Mouse (Mus musculus): Measurements from ENCODE around the gene Gjd3. TPM values are rescaled to one million over a fixed set of nuclear protein-coding genes. Genes with fewer than 3 reads are reported as not detected.

The Gjd3 gene
- polyA plus RNA-seq, 1 experiment from 2014 or later = not detected

- DNase-seq (no peak), ATAC-seq (ENCODE audit: insufficient read depth) (no peak)
- no peak for TF ChIP-seq CTCF (IDR thresholded peaks at IDR 0.05; ENCODE audit: low read depth)
- Histone ChIP-seq H3K27me3 (ENCODE audit: insufficient read depth, low read length) (peaks cover 22% of the 10 kb centered on the region), H3K27ac (ENCODE audit: low read depth) (no peak overlapping the region), H3K4me2 (peak overlapping the region; percentile 99), H3K9ac (peak overlapping the region; percentile 48), H3K4me3 (ENCODE audit: low read depth, low read length) (peak overlapping the region; percentile 57), H3K4me1 (ENCODE audit: insufficient read depth) (no peaks in the 10 kb centered on the region), H3K9me3 (ENCODE audit: low read depth, low read length) (no peaks in the 10 kb centered on the region), H3K36me3 (ENCODE audit: insufficient read depth) (no peaks in the 10 kb centered on the region)
- WGBS = 32% methylated on average over 20 of the region's 20 CpGs
Observed at GRCm38 (mm10) chr11:98981289-98981996, 1.4 kb downstream of the Gjd3 start.

- ATAC-seq (ENCODE audit: insufficient read depth) = no peak
Observed at GRCm38 (mm10) chr11:98979356-98979755, 3.5 kb downstream of the Gjd3 start.

DNA sequence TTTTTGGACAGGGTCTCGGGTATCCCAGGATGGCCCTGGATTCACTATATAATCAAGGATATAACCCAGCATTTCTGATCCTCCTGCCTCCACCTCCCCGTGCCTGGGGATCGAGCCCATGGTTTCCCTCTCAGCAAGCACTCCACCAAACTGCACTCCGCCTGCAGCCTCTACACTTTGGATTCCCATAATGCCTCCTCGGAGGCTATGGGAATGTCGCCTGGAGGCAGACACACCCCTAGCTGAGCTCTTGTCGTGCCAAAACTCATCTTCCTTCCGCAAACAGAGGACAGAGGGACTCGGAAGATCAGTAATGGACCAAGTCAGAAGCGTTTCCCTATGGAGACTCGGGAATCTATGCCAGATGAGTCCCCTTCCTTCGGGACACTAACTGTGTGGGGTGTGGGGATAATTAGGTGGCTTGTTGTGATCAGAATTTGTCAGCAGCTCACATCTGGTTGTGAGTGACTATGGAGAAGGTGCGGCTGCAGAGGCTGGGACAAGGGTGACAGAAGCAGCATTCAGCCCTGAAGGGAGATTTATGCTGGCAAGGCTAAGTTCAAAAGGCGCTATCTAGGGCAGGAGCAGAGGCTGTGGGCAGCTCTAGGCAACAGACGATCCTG is 4.2 kb downstream of the Gjd3 start:
- Histone ChIP-seq H3K36me3 (ENCODE audit: insufficient read depth) (peaks cover 17% of the 10 kb centered on the region), H3K4me1 (ENCODE audit: insufficient read depth) (no peaks in the 10 kb centered on the region), H3K4me3 (ENCODE audit: low read depth, low read length) (no peak overlapping the region), H3K27me3 (ENCODE audit: insufficient read depth, low read length) (peaks cover 22% of the 10 kb centered on the region), H3K4me2 (0 out of 2 replicates have a peak overlapping the region, but pooled peaks have one; percentile 4), H3K9me3 (ENCODE audit: low read depth, low read length) (no peaks in the 10 kb centered on the region; the same call in 1 of the 2 replicates), H3K27ac (ENCODE audit: low read depth) (no peak overlapping the region), H3K9ac (no peak overlapping the region)
- DNase-seq (peak; percentile 76), ATAC-seq (ENCODE audit: insufficient read depth) (peak; percentile 19; the same call in 1 of the 2 replicates)
- no peak for TF ChIP-seq CTCF (IDR thresholded peaks at IDR 0.05; ENCODE audit: low read depth)
- 37% methylated on average over 15 of the region's 15 CpGs for WGBS

More at GRCm38 (mm10) chr11:98979356-98979755, 3.5 kb downstream of the Gjd3 start:
- no peak for TF ChIP-seq CTCF (IDR thresholded peaks at IDR 0.05; ENCODE audit: low read depth)
- H3K4me3 ChIP-seq (ENCODE audit: low read depth, low read length) = no peak overlapping the region
- H3K36me3 ChIP-seq (ENCODE audit: insufficient read depth) = peaks cover 10% of the 10 kb centered on the region
- H3K27me3 ChIP-seq (ENCODE audit: insufficient read depth, low read length) = peaks cover 22% of the 10 kb centered on the region
- no peak overlapping the region for H3K9ac ChIP-seq
- no peak overlapping the region for H3K27ac ChIP-seq (ENCODE audit: low read depth)
- WGBS = 64% methylated on average over 4 of the region's 5 CpGs
- no peaks in the 10 kb centered on the region; the same call in 1 of the 2 replicates for H3K9me3 ChIP-seq (ENCODE audit: low read depth, low read length)
- no peak overlapping the region for H3K4me2 ChIP-seq
- H3K4me1 ChIP-seq (ENCODE audit: insufficient read depth) = no peaks in the 10 kb centered on the region
- no peak for DNase-seq

DNA sequence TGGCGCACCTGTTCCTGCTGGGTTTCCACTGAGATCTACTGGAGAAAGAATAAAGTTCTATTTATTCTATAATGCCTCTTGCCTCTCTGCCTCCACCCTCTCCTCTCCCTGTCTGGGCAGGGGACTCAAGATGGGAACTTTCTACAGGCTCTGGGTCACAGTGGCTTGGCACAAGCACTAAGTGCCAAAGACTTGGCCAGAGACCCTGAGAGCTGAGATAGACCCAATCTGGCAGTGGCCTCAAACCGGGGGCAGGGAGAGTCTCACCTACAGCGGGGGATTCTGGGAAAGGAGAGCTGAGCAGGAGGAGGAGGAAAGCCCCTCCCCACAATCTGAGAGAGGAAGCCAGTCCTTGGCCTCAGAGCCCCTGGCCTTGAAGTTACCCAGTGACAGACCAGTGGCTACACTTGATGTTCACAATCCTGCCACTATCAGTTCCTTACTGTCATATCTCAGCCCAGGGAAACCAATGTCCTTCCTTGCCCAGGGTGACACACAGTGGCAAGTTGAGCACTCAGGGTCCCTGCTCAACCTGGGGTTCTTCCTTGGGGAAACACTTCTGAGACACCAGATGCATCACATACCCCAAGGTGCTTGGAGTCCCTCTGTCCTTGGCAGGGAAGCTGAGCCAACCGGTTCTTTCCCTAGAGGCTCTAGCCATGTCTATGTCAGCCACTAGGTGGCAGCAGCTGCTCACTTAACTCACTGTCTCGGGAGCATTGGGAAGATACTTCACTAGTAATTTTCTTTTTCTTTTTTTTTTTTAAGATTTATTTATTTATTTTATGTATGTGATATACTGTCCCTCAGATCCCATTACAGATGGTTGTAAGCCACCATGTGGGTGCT is 7.7 kb downstream of the Gjd3 start:
- H3K27ac ChIP-seq (ENCODE audit: low read depth) = no peak overlapping the region
- no peak overlapping the region for H3K9ac ChIP-seq
- peak; percentile 84 for TF ChIP-seq CTCF (IDR thresholded peaks at IDR 0.05; ENCODE audit: low read depth)
- 46% methylated on average over 5 of the region's 5 CpGs for WGBS
- H3K4me1 ChIP-seq (ENCODE audit: insufficient read depth) = peaks cover 6% of the 10 kb centered on the region; the same call in 1 of the 2 replicates
- ATAC-seq (ENCODE audit: insufficient read depth) (no peak), DNase-seq (peak; percentile 92)
- peaks cover 52% of the 10 kb centered on the region for H3K36me3 ChIP-seq (ENCODE audit: insufficient read depth)
- no peaks in the 10 kb centered on the region; the same call in 1 of the 2 replicates for H3K9me3 ChIP-seq (ENCODE audit: low read depth, low read length)
- H3K4me3 ChIP-seq (ENCODE audit: low read depth, low read length) = no peak overlapping the region
- H3K27me3 ChIP-seq (ENCODE audit: insufficient read depth, low read length) = no peaks in the 10 kb centered on the region
- no peak overlapping the region for H3K4me2 ChIP-seq

DNA sequence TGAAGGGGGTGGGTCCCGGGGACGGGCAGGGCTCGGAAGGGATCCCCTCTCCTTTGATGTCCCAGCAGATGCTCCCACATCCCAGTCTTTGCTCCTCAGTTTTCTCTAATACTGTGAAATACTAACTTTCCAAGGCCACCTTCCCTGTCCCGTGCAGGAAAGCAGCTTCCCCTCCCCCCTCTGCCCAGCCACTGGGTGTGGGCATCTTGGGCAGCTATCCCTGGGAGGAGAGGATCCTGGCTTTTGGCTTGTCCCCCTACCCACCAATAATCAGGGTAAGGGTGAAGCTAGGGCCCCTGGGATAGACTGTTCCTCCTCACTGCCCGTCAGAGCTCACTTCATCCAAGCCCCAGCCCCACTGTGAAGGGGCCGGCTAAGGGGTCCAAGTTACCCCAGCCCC is 8.6 kb downstream of the Gjd3 start:
- Histone ChIP-seq H3K4me2 (no peak overlapping the region), H3K9ac (no peak overlapping the region), H3K27ac (ENCODE audit: low read depth) (no peak overlapping the region), H3K9me3 (ENCODE audit: low read depth, low read length) (no peaks in the 10 kb centered on the region; the same call in 1 of the 2 replicates), H3K27me3 (ENCODE audit: insufficient read depth, low read length) (no peaks in the 10 kb centered on the region), H3K4me3 (ENCODE audit: low read depth, low read length) (no peak overlapping the region), H3K36me3 (ENCODE audit: insufficient read depth) (peaks cover 61% of the 10 kb centered on the region), H3K4me1 (ENCODE audit: insufficient read depth) (peaks cover 14% of the 10 kb centered on the region)
- no peak for TF ChIP-seq CTCF (IDR thresholded peaks at IDR 0.05; ENCODE audit: low read depth)
- DNase-seq = no peak
- 81% methylated on average over 6 of the region's 6 CpGs for WGBS
- no peak for ATAC-seq (ENCODE audit: insufficient read depth)

DNA sequence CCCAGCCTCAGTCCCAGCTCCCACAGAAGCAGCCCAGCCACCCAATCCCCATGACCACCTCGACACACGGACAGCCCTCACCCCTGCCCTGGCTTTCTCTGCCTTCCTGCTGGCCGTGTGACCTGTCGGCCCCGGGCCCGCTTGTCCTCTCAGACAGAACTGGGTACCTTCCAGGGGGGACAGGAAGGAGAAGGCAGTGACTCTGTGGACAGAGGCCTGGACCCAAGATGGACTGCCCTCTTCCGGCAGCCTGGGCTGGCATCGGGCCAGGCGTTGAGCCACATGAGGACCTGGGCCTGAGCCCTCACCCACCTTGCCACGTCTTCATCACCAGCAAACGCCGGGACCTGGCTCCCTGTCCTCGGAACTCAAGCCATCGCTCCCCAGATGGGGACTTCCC is 9.2 kb downstream of the Gjd3 start:
- Histone ChIP-seq H3K27me3 (ENCODE audit: insufficient read depth, low read length) (no peaks in the 10 kb centered on the region), H3K4me1 (ENCODE audit: insufficient read depth) (peaks cover 20% of the 10 kb centered on the region), H3K9me3 (ENCODE audit: low read depth, low read length) (no peaks in the 10 kb centered on the region; the same call in 1 of the 2 replicates), H3K36me3 (ENCODE audit: insufficient read depth) (peaks cover 66% of the 10 kb centered on the region), H3K4me2 (no peak overlapping the region), H3K27ac (ENCODE audit: low read depth) (no peak overlapping the region), H3K9ac (no peak overlapping the region), H3K4me3 (ENCODE audit: low read depth, low read length) (no peak overlapping the region)
- TF ChIP-seq CTCF (IDR thresholded peaks at IDR 0.05; ENCODE audit: low read depth) = no peak
- no peak for ATAC-seq (ENCODE audit: insufficient read depth)
- no peak for DNase-seq
- WGBS = 73% methylated on average over 14 of the region's 14 CpGs

All from lung, embryonic 14.5 days (tissue).